Mouse (Mus musculus) cerebellum, adult 8-10 months (tissue): ENCODE data around the gene Nsmce3.

ENCODE experiments used
- DNase-seq: peaks from one replicate; pipeline ENCODE4 v3.0.0; 2022

Nsmce3 gene

GRCm38 (mm10) chr7:64856526-64857082 is 16.2 kb downstream of the Nsmce3 start:
- DNase-seq, result peak; percentile 18

GRCm38 (mm10) chr7:64855976-64856375 is 16.8 kb downstream of the Nsmce3 start:
- DNase-seq, result peak; percentile 37

GRCm38 (mm10) chr7:64855389-64855927 is 17.3 kb downstream of the Nsmce3 start:
- no peak for DNase-seq

GRCm38 (mm10) chr7:64850791-64851190 is 22.0 kb downstream of the Nsmce3 start:
- DNase-seq, result no peak

- no peak for DNase-seq
These were observed 25.4 kb downstream of the Nsmce3 start for GRCm38 (mm10) chr7:64847366-64847899.

GRCm38 (mm10) chr7:64846061-64846460 is 26.7 kb downstream of the Nsmce3 start:
- DNase-seq, result no peak

- DNase-seq, result no peak
These were observed 31.7 kb downstream of the Nsmce3 start for GRCm38 (mm10) chr7:64840946-64841659.

- DNase-seq, result no peak
These were observed 32.3 kb downstream of the Nsmce3 start for GRCm38 (mm10) chr7:64840576-64840895.

GRCm38 (mm10) chr7:64839801-64840575 is 32.8 kb downstream of the Nsmce3 start:
- peak; percentile 7 for DNase-seq

GRCm38 (mm10) chr7:64839281-64839680 is 33.5 kb downstream of the Nsmce3 start:
- DNase-seq, result no peak

- no peak for DNase-seq
These were observed 42.4 kb downstream of the Nsmce3 start for GRCm38 (mm10) chr7:64830214-64830995.

- no peak for DNase-seq
These were observed 51.7 kb downstream of the Nsmce3 start for GRCm38 (mm10) chr7:64821081-64821480.

- DNase-seq, result no peak
These were observed 53.1 kb downstream of the Nsmce3 start for GRCm38 (mm10) chr7:64819683-64820082.
